Mouse (Mus musculus): ENCODE results near the gene Fkbp11. TPM values are rescaled to one million over a fixed set of nuclear protein-coding genes. Genes with fewer than 3 reads are reported as not detected.

The Fkbp11 gene
- total and polyA plus RNA-seq, 3 experiments: 118 to 160 TPM; not detected in 1

- Histone ChIP-seq H3K4me1 (ENCODE audit: control insufficient read depth in 1 of 2, insufficient read depth in 2 of 2, low read length in 2 of 2) (peaks cover 6 to 24% of the 10 kb centered on the region in 2 experiments), H3K27ac (ENCODE audit: control insufficient read depth, low read depth, low read length) (no peak overlapping the region), H3K27me3 (ENCODE audit: control insufficient read depth in 1 of 2, insufficient read depth in 2 of 2, low read length in 2 of 2) (no peaks in the 10 kb centered on the region), H3K4me3 (ENCODE audit: control insufficient read depth in 1 of 2, insufficient read depth in 1 of 2, low read depth in 2 of 2, low read length in 2 of 2) (peak overlapping the region; percentile 78 to 86), H3K9me3 (replicated peaks; ENCODE audit: insufficient read depth, low read length) (no peaks in the 10 kb centered on the region), H3K9ac (ENCODE audit: control insufficient read depth, low read depth, low read length, poor library complexity, severe bottlenecking) (no peak overlapping the region), H3K79me2 (ENCODE audit: control insufficient read depth, insufficient read depth, low read length, poor library complexity) (peaks cover 11% of the 10 kb centered on the region), H3K36me3 (ENCODE audit: control insufficient read depth in 1 of 2, insufficient read depth in 2 of 2, low read length in 2 of 2) (peaks cover 0 to 6% of the 10 kb centered on the region in 2 experiments; a peak in 2 of 4 replicates)
- no peak for DNase-seq (ENCODE audit: low read depth, low spot score)
- TF ChIP-seq JUND (IDR thresholded peaks at IDR 0.05; ENCODE audit: low read depth, low read length) (no peak), BHLHE40 (IDR thresholded peaks at IDR 0.05; ENCODE audit: borderline replicate concordance, low read depth, low read length) (no peak), USF1 (IDR thresholded peaks at IDR 0.05; ENCODE audit: low read depth, low read length) (no peak), USF2 (IDR thresholded peaks at IDR 0.05; ENCODE audit: borderline replicate concordance in 1 of 2, insufficient read depth in 1 of 2, low read depth in 1 of 2, low read length in 2 of 2) (no peak)
Measured at GRCm38 (mm10) chr15:98728366-98728765, 368 bp upstream of the Fkbp11 start.

- Histone ChIP-seq H3K27me3 (ENCODE audit: control insufficient read depth in 1 of 2, insufficient read depth in 2 of 2, low read length in 2 of 2) (no peaks in the 10 kb centered on the region), H3K79me2 (ENCODE audit: control insufficient read depth, insufficient read depth, low read length, poor library complexity) (peaks cover 11% of the 10 kb centered on the region), H3K4me1 (ENCODE audit: control insufficient read depth in 1 of 2, insufficient read depth in 2 of 2, low read length in 2 of 2) (peaks cover 0 to 15% of the 10 kb centered on the region in 2 experiments; a peak in 2 of 4 replicates), H3K36me3 (ENCODE audit: control insufficient read depth in 1 of 2, insufficient read depth in 2 of 2, low read length in 2 of 2) (no peaks in the 10 kb centered on the region; a peak in 2 of 4 replicates), H3K9ac (ENCODE audit: control insufficient read depth, low read depth, low read length, poor library complexity, severe bottlenecking) (peak overlapping the region; percentile 71), H3K27ac (ENCODE audit: control insufficient read depth, low read depth, low read length) (peak overlapping the region; percentile 2; the same call in 1 of the 2 replicates), H3K4me3 (ENCODE audit: control insufficient read depth in 1 of 2, insufficient read depth in 1 of 2, low read depth in 2 of 2, low read length in 2 of 2) (peak overlapping the region; percentile 78 to 86), H3K9me3 (replicated peaks; ENCODE audit: insufficient read depth, low read length) (no peaks in the 10 kb centered on the region)
- TF ChIP-seq POLR2A (IDR thresholded peaks at IDR 0.05; ENCODE audit: control insufficient read depth in 1 of 2, insufficient read depth in 1 of 2, low read depth in 1 of 2, low read length in 2 of 2, poor library complexity in 1 of 2): no peak
- TF ChIP-seq NELFE (IDR thresholded peaks at IDR 0.05; ENCODE audit: low read depth, low read length): no peak
- no peak for TF ChIP-seq EP300 (IDR thresholded peaks at IDR 0.05; ENCODE audit: low read depth in 1 of 2, low read length in 2 of 2)
- TF ChIP-seq TBP (IDR thresholded peaks at IDR 0.05; ENCODE audit: low read depth, low read length): no peak
- no peak for TF ChIP-seq NRF1 (IDR thresholded peaks at IDR 0.05; ENCODE audit: insufficient read depth, low read depth, low read length, poor library complexity, severe bottlenecking)
- TF ChIP-seq POLR2AphosphoS5 (IDR thresholded peaks at IDR 0.05; ENCODE audit: borderline replicate concordance, low read depth, low read length): no peak
- no peak for TF ChIP-seq ETS1 (IDR thresholded peaks at IDR 0.05; ENCODE audit: low read depth, low read length)
- no peak for TF ChIP-seq RAD21 (IDR thresholded peaks at IDR 0.05; ENCODE audit: low read depth, low read length)
- peak; percentile 53 for DNase-seq (ENCODE audit: low read depth, low spot score)
Measured at GRCm38 (mm10) chr15:98726746-98727145, 1.3 kb downstream of the Fkbp11 start.

GRCm38 (mm10) chr15:98726079-98726478, 1.9 kb downstream of the Fkbp11 start:
- Histone ChIP-seq H3K27ac (ENCODE audit: control insufficient read depth, low read depth, low read length) (no peak overlapping the region), H3K4me3 (ENCODE audit: control insufficient read depth in 1 of 2, insufficient read depth in 1 of 2, low read depth in 2 of 2, low read length in 2 of 2) (no peak overlapping the region), H3K36me3 (ENCODE audit: control insufficient read depth in 1 of 2, insufficient read depth in 2 of 2, low read length in 2 of 2) (no peaks in the 10 kb centered on the region; a peak in 2 of 4 replicates), H3K27me3 (ENCODE audit: control insufficient read depth in 1 of 2, insufficient read depth in 2 of 2, low read length in 2 of 2) (no peaks in the 10 kb centered on the region), H3K79me2 (ENCODE audit: control insufficient read depth, insufficient read depth, low read length, poor library complexity) (peaks cover 11% of the 10 kb centered on the region), H3K9me3 (replicated peaks; ENCODE audit: insufficient read depth, low read length) (no peaks in the 10 kb centered on the region), H3K4me1 (ENCODE audit: control insufficient read depth in 1 of 2, insufficient read depth in 2 of 2, low read length in 2 of 2) (peaks cover 0 to 15% of the 10 kb centered on the region in 2 experiments; a peak in 2 of 4 replicates), H3K9ac (ENCODE audit: control insufficient read depth, low read depth, low read length, poor library complexity, severe bottlenecking) (peak overlapping the region; percentile 71; the same call in 1 of the 2 replicates)
- TF ChIP-seq ELF1 (IDR thresholded peaks at IDR 0.05; ENCODE audit: low read depth, low read length) (no peak), CTCF (IDR thresholded peaks at IDR 0.05 in 2 of 3, conservative IDR thresholded peaks at IDR 0.05 in 1 of 3; ENCODE audit: control insufficient read depth in 1 of 3, insufficient read depth in 1 of 3, low read depth in 2 of 3, low read length in 3 of 3, poor library complexity in 1 of 3, severe bottlenecking in 1 of 3) (peak in 2 of 3 experiments; percentile 18 to 22; a peak in 2 of 6 replicates)
- DNase-seq (ENCODE audit: low read depth, low spot score): peak; percentile 45

Measured in MEL (cell line).